Mouse (Mus musculus): Measurements from ENCODE around the gene Gipr. TPM values are rescaled to one million over a fixed set of nuclear protein-coding genes. Genes with fewer than 3 reads are reported as not detected.

Gipr gene
- total and polyA plus RNA-seq, 2 experiments from 2014 or later: 0.85 to 2.0 TPM

- Histone ChIP-seq H3K4me2 (ENCODE audit: low read depth, low read length) (peak overlapping the region; percentile 81), H3K9me3 (ENCODE audit: low read length) (no peaks in the 10 kb centered on the region), H3K4me1 (ENCODE audit: insufficient read depth, low read length) (peaks cover 12% of the 10 kb centered on the region), H3K27me3 (ENCODE audit: insufficient read depth, low read length) (no peaks in the 10 kb centered on the region), H3K27ac (no peak overlapping the region), H3K9ac (replicated peaks; ENCODE audit: low read length) (no peak overlapping the region), H3K4me3 (ENCODE audit: low read length) (no peak overlapping the region), H3K36me3 (ENCODE audit: insufficient read depth, low read length) (peaks cover 19% of the 10 kb centered on the region; the same call in 1 of the 2 replicates)
- no peak for DNase-seq (ENCODE audit: low spot score)
- 64% methylated on average over 6 of the region's 6 CpGs for WGBS
- no peak for ATAC-seq
- no peak for TF ChIP-seq CTCF (IDR thresholded peaks at IDR 0.05; ENCODE audit: low read depth)
These were observed 18.4 kb downstream of the Gipr start for GRCm38 (mm10) chr7:19147497-19148045.

- no peak for TF ChIP-seq CTCF (IDR thresholded peaks at IDR 0.05; ENCODE audit: low read depth)
- no peak overlapping the region for H3K4me2 ChIP-seq (ENCODE audit: low read depth, low read length)
- 90% methylated on average over 10 of the region's 10 CpGs for WGBS
- H3K36me3 ChIP-seq (ENCODE audit: insufficient read depth, low read length): peaks cover 13% of the 10 kb centered on the region; the same call in 1 of the 2 replicates
- ATAC-seq: no peak
- H3K9me3 ChIP-seq (ENCODE audit: low read length): no peaks in the 10 kb centered on the region
- no peak overlapping the region for H3K9ac ChIP-seq (replicated peaks; ENCODE audit: low read length)
- no peak overlapping the region for H3K27ac ChIP-seq
- H3K4me1 ChIP-seq (ENCODE audit: insufficient read depth, low read length): peaks cover 12% of the 10 kb centered on the region
- no peak for DNase-seq (ENCODE audit: low spot score)
- H3K27me3 ChIP-seq (ENCODE audit: insufficient read depth, low read length): no peaks in the 10 kb centered on the region
- H3K4me3 ChIP-seq (ENCODE audit: low read length): no peak overlapping the region
These were observed 19.1 kb downstream of the Gipr start for GRCm38 (mm10) chr7:19146793-19147192.

- WGBS: 47% methylated on average over 5 of the region's 5 CpGs
- Histone ChIP-seq H3K4me3 (ENCODE audit: low read length) (no peak overlapping the region), H3K9ac (replicated peaks; ENCODE audit: low read length) (no peak overlapping the region), H3K27ac (no peak overlapping the region), H3K27me3 (ENCODE audit: insufficient read depth, low read length) (no peaks in the 10 kb centered on the region), H3K36me3 (ENCODE audit: insufficient read depth, low read length) (peaks cover 36% of the 10 kb centered on the region), H3K4me1 (ENCODE audit: insufficient read depth, low read length) (no peaks in the 10 kb centered on the region), H3K4me2 (ENCODE audit: low read depth, low read length) (no peak overlapping the region), H3K9me3 (ENCODE audit: low read length) (no peaks in the 10 kb centered on the region)
- TF ChIP-seq CTCF (IDR thresholded peaks at IDR 0.05; ENCODE audit: low read depth): peak; percentile 50; the same call in 1 of the 2 replicates
- peak; percentile 35 for DNase-seq (ENCODE audit: low spot score)
- ATAC-seq: no peak
These were observed 28.5 kb downstream of the Gipr start for GRCm38 (mm10) chr7:19137380-19137779.

- ATAC-seq: no peak
- Histone ChIP-seq H3K27me3 (ENCODE audit: insufficient read depth, low read length) (no peaks in the 10 kb centered on the region), H3K4me1 (ENCODE audit: insufficient read depth, low read length) (no peaks in the 10 kb centered on the region; the same call in 1 of the 2 replicates), H3K36me3 (ENCODE audit: insufficient read depth, low read length) (peaks cover 36% of the 10 kb centered on the region), H3K27ac (no peak overlapping the region), H3K9me3 (ENCODE audit: low read length) (no peaks in the 10 kb centered on the region), H3K4me2 (ENCODE audit: low read depth, low read length) (no peak overlapping the region), H3K4me3 (ENCODE audit: low read length) (no peak overlapping the region), H3K9ac (replicated peaks; ENCODE audit: low read length) (no peak overlapping the region)
- no peak for DNase-seq (ENCODE audit: low spot score)
- TF ChIP-seq CTCF (IDR thresholded peaks at IDR 0.05; ENCODE audit: low read depth): no peak
- 88% methylated on average over 38 of the region's 38 CpGs for WGBS
These were observed 29.1 kb downstream of the Gipr start for GRCm38 (mm10) chr7:19136673-19137334.

- H3K4me2 ChIP-seq (ENCODE audit: low read depth, low read length): no peak overlapping the region
- H3K36me3 ChIP-seq (ENCODE audit: insufficient read depth, low read length): peaks cover 36% of the 10 kb centered on the region
- H3K27ac ChIP-seq: no peak overlapping the region
- no peaks in the 10 kb centered on the region for H3K27me3 ChIP-seq (ENCODE audit: insufficient read depth, low read length)
- ATAC-seq (no peak), DNase-seq (ENCODE audit: low spot score) (no peak)
- H3K9me3 ChIP-seq (ENCODE audit: low read length): no peaks in the 10 kb centered on the region
- H3K4me3 ChIP-seq (ENCODE audit: low read length): no peak overlapping the region
- TF ChIP-seq CTCF (IDR thresholded peaks at IDR 0.05; ENCODE audit: low read depth): no peak
- no peaks in the 10 kb centered on the region; the same call in 1 of the 2 replicates for H3K4me1 ChIP-seq (ENCODE audit: insufficient read depth, low read length)
- no peak overlapping the region for H3K9ac ChIP-seq (replicated peaks; ENCODE audit: low read length)
- WGBS: 93% methylated on average over 13 of the region's 13 CpGs
These were observed 29.8 kb downstream of the Gipr start for GRCm38 (mm10) chr7:19136168-19136567.

GRCm38 (mm10) chr7:19131324-19131848 is 34.5 kb downstream of the Gipr start:
- Histone ChIP-seq H3K4me1 (ENCODE audit: insufficient read depth, low read length) (no peaks in the 10 kb centered on the region; the same call in 1 of the 2 replicates), H3K9me3 (ENCODE audit: low read length) (no peaks in the 10 kb centered on the region), H3K4me2 (ENCODE audit: low read depth, low read length) (peak overlapping the region; percentile 64), H3K4me3 (ENCODE audit: low read length) (peak overlapping the region; percentile 40), H3K36me3 (ENCODE audit: insufficient read depth, low read length) (no peaks in the 10 kb centered on the region; the same call in 1 of the 2 replicates), H3K27ac (peak overlapping the region; percentile 86), H3K9ac (replicated peaks; ENCODE audit: low read length) (peak overlapping the region; percentile 44), H3K27me3 (ENCODE audit: insufficient read depth, low read length) (no peaks in the 10 kb centered on the region)
- peak; percentile 81 for TF ChIP-seq CTCF (IDR thresholded peaks at IDR 0.05; ENCODE audit: low read depth)
- ATAC-seq (peak; percentile 99), DNase-seq (ENCODE audit: low spot score) (peak; percentile 99)
- WGBS: under 1% methylated on average over 39 of the region's 39 CpGs
